Mouse (Mus musculus) limb, embryonic 15.5 days (tissue): Measurements from ENCODE around the gene Plac1. TPM values are rescaled to one million over a fixed set of nuclear protein-coding genes. Genes with fewer than 3 reads are reported as not detected.
A peak's percentile ranks its signal among the peaks of the same experiment; 100 is the strongest.
"Not testable (repeated sequence)": the region's sequence is repeated elsewhere in the genome, so short reads cannot be mapped to it uniquely, and the experiment has no call there.

ENCODE experiments used
- ATAC-seq: fragments of 200-750 bp; cut with Nextera tagmentation; 2 replicates; pipeline ENCODE4 v1.8.0; 2017; ENCODE audit warnings: low read depth, moderate TSS enrichment; ENCODE audit not compliant: insufficient number of reproducible peaks, low FRiP score, low TSS enrichment
- H3K27ac ChIP-seq: fragments of 300-500 bp; sonication (generic); 2 replicates; pipeline ENCODE4 v1.5.1; 2015; ENCODE audit warnings: moderate library complexity, mild to moderate bottlenecking, inconsistent platforms
- H3K27me3 ChIP-seq: fragments of 300-500 bp; sonication (generic); 2 replicates; pipeline ENCODE4 v1.6.1; 2015; ENCODE audit warnings: inconsistent platforms
- H3K36me3 ChIP-seq: fragments of 300-500 bp; sonication (generic); 2 replicates; pipeline ENCODE4 v1.6.1; 2015; ENCODE audit warnings: inconsistent platforms
- H3K4me1 ChIP-seq: fragments of 300-500 bp; sonication (generic); 2 replicates; pipeline ENCODE4 v1.6.1; 2015; ENCODE audit warnings: inconsistent platforms
- H3K4me2 ChIP-seq: fragments of 300-500 bp; sonication (generic); 2 replicates; pipeline ENCODE4 v1.6.1; 2015; ENCODE audit warnings: mild to moderate bottlenecking, inconsistent platforms
- H3K4me3 ChIP-seq: fragments of 300-500 bp; sonication (generic); 2 replicates; pipeline ENCODE4 v1.5.1; 2015; ENCODE audit warnings: mild to moderate bottlenecking, inconsistent platforms
- H3K9ac ChIP-seq: fragments of 300-500 bp; sonication (generic); 2 replicates; pipeline ENCODE4 v1.6.1; 2015; ENCODE audit warnings: inconsistent platforms
- H3K9me3 ChIP-seq: fragments of 300-500 bp; sonication (generic); 2 replicates; pipeline ENCODE4 v1.6.1; 2016; ENCODE audit warnings: inconsistent platforms
- WGBS: fragments of 180-500 bp; shearing (Covaris S2); methylation state at CpG from one replicate; pipeline ENCODE4 v1.1.7; 2015; 5-methylcytosine and 5-hydroxymethylcytosine counted together
- microRNA counts: library from miRNA; unstranded; fragments of <30 nt; microRNA quantifications from one replicate; lab custom pipeline; 2016
- microRNA-seq: library from miRNA; unstranded; fragments of <30 nt; microRNA quantifications from one replicate; pipeline ENCODE4, GENCODE M21; 2016
- polyA plus RNA-seq: library from polyadenylated mRNA; unstranded; fragments of >200 nt; fragmentation: Nextera tagmentation; extraction: Ambion mirVana; gene quantifications from 2 replicates; pipeline ENCODE4 v1.2.1, GENCODE M21; 2015

Gene Plac1
- polyA plus RNA-seq, 1 experiment from 2014 or later: 11.2 TPM

- Histone ChIP-seq H3K27me3 (no peaks in the 10 kb centered on the region), H3K4me3 (no peak overlapping the region), H3K9me3 (no peaks in the 10 kb centered on the region), H3K4me2 (no peak overlapping the region), H3K9ac (no peak overlapping the region), H3K36me3 (no peaks in the 10 kb centered on the region), H3K4me1 (peaks cover under 1% of the 10 kb centered on the region), H3K27ac (no peak overlapping the region)
- 85% methylated on average over 6 of the region's 6 CpGs for WGBS
- ATAC-seq: no peak
Measured at GRCm38 (mm10) chrX:53040138-53040537, 199.8 kb downstream of the Plac1 start.

- Histone ChIP-seq H3K4me2 (no peak overlapping the region), H3K9ac (no peak overlapping the region), H3K27me3 (no peaks in the 10 kb centered on the region), H3K9me3 (no peaks in the 10 kb centered on the region), H3K4me1 (no peaks in the 10 kb centered on the region), H3K4me3 (no peak overlapping the region), H3K36me3 (no peaks in the 10 kb centered on the region), H3K27ac (no peak overlapping the region)
- ATAC-seq: no peak
- 52% methylated on average over 5 of the region's 5 CpGs for WGBS
Measured at GRCm38 (mm10) chrX:53039651-53040050, 200.3 kb downstream of the Plac1 start.

- Histone ChIP-seq H3K4me2 (no peak overlapping the region), H3K9me3 (no peaks in the 10 kb centered on the region), H3K9ac (no peak overlapping the region), H3K27me3 (no peaks in the 10 kb centered on the region), H3K4me1 (no peaks in the 10 kb centered on the region), H3K4me3 (no peak overlapping the region), H3K36me3 (no peaks in the 10 kb centered on the region), H3K27ac (no peak overlapping the region)
- WGBS: 80% methylated on average over 4 of the region's 4 CpGs
- ATAC-seq: no peak
Measured at GRCm38 (mm10) chrX:53038194-53038593, 201.7 kb downstream of the Plac1 start.

- no peaks in the 10 kb centered on the region for H3K9me3 ChIP-seq
- H3K4me2 ChIP-seq: no peak overlapping the region
- H3K4me3 ChIP-seq: no peak overlapping the region
- no peaks in the 10 kb centered on the region for H3K36me3 ChIP-seq
- H3K4me1 ChIP-seq: no peaks in the 10 kb centered on the region
- no peak overlapping the region for H3K27ac ChIP-seq
- ATAC-seq: no peak
- no peaks in the 10 kb centered on the region for H3K27me3 ChIP-seq
- 59% methylated on average over 5 of the region's 5 CpGs for WGBS
- no peak overlapping the region for H3K9ac ChIP-seq
Measured at GRCm38 (mm10) chrX:53029559-53029958, 210.4 kb downstream of the Plac1 start.

- no peaks in the 10 kb centered on the region for H3K9me3 ChIP-seq
- no peak overlapping the region for H3K4me2 ChIP-seq
- H3K36me3 ChIP-seq: no peaks in the 10 kb centered on the region
- 48% methylated on average over 11 of the region's 11 CpGs for WGBS
- H3K4me1 ChIP-seq: no peaks in the 10 kb centered on the region
- no peak overlapping the region for H3K4me3 ChIP-seq
- H3K27ac ChIP-seq: no peak overlapping the region
- no peak for ATAC-seq
- H3K27me3 ChIP-seq: no peaks in the 10 kb centered on the region
- H3K9ac ChIP-seq: no peak overlapping the region
Measured at GRCm38 (mm10) chrX:53025471-53026223, 214.3 kb downstream of the Plac1 start.

- not testable (repeated sequence) for H3K27me3 ChIP-seq, H3K4me3 ChIP-seq, H3K36me3 ChIP-seq, H3K9me3 ChIP-seq, ATAC-seq, H3K9ac ChIP-seq, H3K4me2 ChIP-seq, H3K27ac ChIP-seq, H3K4me1 ChIP-seq
- WGBS: 22% methylated on average over 3 of the region's 3 CpGs
Measured at GRCm38 (mm10) chrX:53024268-53024667, 215.6 kb downstream of the Plac1 start.

GRCm38 (mm10) chrX:53023021-53023420, 216.9 kb downstream of the Plac1 start:
- Histone ChIP-seq H3K36me3 (no peaks in the 10 kb centered on the region), H3K4me1 (no peaks in the 10 kb centered on the region), H3K4me2 (no peak overlapping the region), H3K9ac (no peak overlapping the region), H3K27me3 (no peaks in the 10 kb centered on the region), H3K9me3 (no peaks in the 10 kb centered on the region), H3K27ac (no peak overlapping the region), H3K4me3 (no peak overlapping the region)
- 90% methylated on average over 2 of the region's 2 CpGs for WGBS
- no peak for ATAC-seq

MicroRNA genes within 50 kb of the gene (microRNA counts, 519-probe panel; counts per million panel counts)
- microRNA mmu-miR-322 (lab: Ali Mortazavi, UCI) (4,029 counts per million, percentile 92 among the panel's probes with 10 or more counts), microRNA mmu-miR-351 (lab: Ali Mortazavi, UCI) (2,888 counts per million, percentile 65 among the panel's probes with 10 or more counts), microRNA mmu-miR-450a-3p (lab: Ali Mortazavi, UCI) (not detected), microRNA mmu-miR-450a-5p (lab: Ali Mortazavi, UCI) (3,900 counts per million, percentile 90 among the panel's probes with 10 or more counts), microRNA mmu-miR-450b-3p (lab: Ali Mortazavi, UCI) (2,882 counts per million, percentile 64 among the panel's probes with 10 or more counts), microRNA mmu-miR-450b-5p (lab: Ali Mortazavi, UCI) (2,107 counts per million, percentile 38 among the panel's probes with 10 or more counts), microRNA mmu-miR-503 (lab: Ali Mortazavi, UCI) (2,953 counts per million, percentile 67 among the panel's probes with 10 or more counts), microRNA mmu-miR-542-3p (lab: Ali Mortazavi, UCI) (2,306 counts per million, percentile 45 among the panel's probes with 10 or more counts), microRNA mmu-miR-542-5p (lab: Ali Mortazavi, UCI) (2,965 counts per million, percentile 68 among the panel's probes with 10 or more counts)

Small RNA genes within 50 kb of the gene (microRNA-seq; reads per million reads assigned to microRNA genes)
- 45,910 reads per million, percentile 98 among the genes with 10 or more reads in this experiment for gene Mir322
- 11,210 reads per million, percentile 95 among the genes with 10 or more reads in this experiment for gene Mir351
- gene Mir450-1: 43.8 reads per million, percentile 39 among the genes with 10 or more reads in this experiment
- gene Mir450-2: 23.3 reads per million, percentile 34 among the genes with 10 or more reads in this experiment
- gene Mir450b: 286 reads per million, percentile 61 among the genes with 10 or more reads in this experiment
- gene Mir503: 1,655 reads per million, percentile 80 among the genes with 10 or more reads in this experiment
- gene Mir542: 1,302 reads per million, percentile 76 among the genes with 10 or more reads in this experiment

Other genes starting within 250 kb of the Plac1 start
- gene Fam122b, start 29.7 kb upstream of the Plac1 start, polyA plus RNA-seq: 13.3 and 15.4 TPM in 2 replicates
- gene Fam122c, start 33.3 kb upstream of the Plac1 start, polyA plus RNA-seq: not detected in 2 replicates
- 46.9 and 69.4 TPM in 2 replicates for gene Mospd1, start 130.4 kb upstream of the Plac1 start, polyA plus RNA-seq
- not detected in 2 replicates for gene Etd, start 194.8 kb upstream of the Plac1 start, polyA plus RNA-seq